ENCODE assay signal across 9 mouse cellular contexts in genomic region chr2:4334201-4334600, GRCm38 (mm10).
DNase-seq lines count a peak whose midpoint lies in the region; ATAC-seq and TF ChIP-seq lines count a peak whose summit lies in the region.
"Had no signal": no experiment of that assay in that cellular context is flagged by ENCODE, and none has a peak within 500 bp of the region (broad histone marks: within the 10 kb centered on the region; RNA-seq: fewer than 3 reads in every experiment).

No protein-coding gene starts in this region.

- WGBS in midbrain, embryonic 14.5 days: 17% methylated on average over 4 of the region's 4 CpGs
- WGBS in midbrain, embryonic 10.5 days: 50% methylated on average over 4 of the region's 4 CpGs
- WGBS in heart, postnatal 0 days: 9% methylated on average over 4 of the region's 4 CpGs

- H3K4me1 ChIP-seq in midbrain, embryonic 14.5 days (ENCODE audit: control insufficient read depth, insufficient read depth, low read length): 0 out of 2 replicates have a peak, but pooled peaks cover 9% of the 10 kb centered on the region
- H3K4me1 ChIP-seq in midbrain, embryonic 10.5 days: peaks cover 24% of the 10 kb centered on the region
- peaks cover 39% of the 10 kb centered on the region for H3K4me1 ChIP-seq in heart, postnatal 0 days (ENCODE audit: control insufficient read depth, insufficient read depth)

- H3K27me3 ChIP-seq in midbrain, embryonic 14.5 days (ENCODE audit: control insufficient read depth, insufficient read depth, low read length): no peaks in the 10 kb centered on the region
- H3K27me3 ChIP-seq in midbrain, embryonic 10.5 days (ENCODE audit: low read depth, poor library complexity, severe bottlenecking): no peaks in the 10 kb centered on the region
- no peaks in the 10 kb centered on the region for H3K27me3 ChIP-seq in heart, postnatal 0 days (ENCODE audit: control insufficient read depth, insufficient read depth, low read length)

- H3K4me2 ChIP-seq in midbrain, embryonic 14.5 days (ENCODE audit: low read length): no peak overlapping the region
- H3K4me2 ChIP-seq in heart, postnatal 0 days (ENCODE audit: low read depth, low read length): no peak overlapping the region

- no peaks in the 10 kb centered on the region for H3K9me3 ChIP-seq in midbrain, embryonic 14.5 days (ENCODE audit: control insufficient read depth, low read length)
- H3K9me3 ChIP-seq in midbrain, embryonic 10.5 days (replicated peaks): no peaks in the 10 kb centered on the region
- H3K9me3 ChIP-seq in heart, postnatal 0 days (replicated peaks; ENCODE audit: control insufficient read depth, low read length): no peaks in the 10 kb centered on the region

- no peak overlapping the region for H3K27ac ChIP-seq in midbrain, embryonic 14.5 days (replicated peaks; ENCODE audit: low read depth, low read length)
- H3K27ac ChIP-seq in midbrain, embryonic 10.5 days (replicated peaks): no peak overlapping the region
- no peak overlapping the region for H3K27ac ChIP-seq in heart, postnatal 0 days (ENCODE audit: low read depth)

- TF ChIP-seq EP300 in heart, postnatal 0 days (IDR thresholded peaks at IDR 0.05; ENCODE audit: low read depth): no peak

- DNase-seq in adrenal gland, postnatal 10 days: peak; percentile 51
- no peak for DNase-seq in adrenal gland, adult 2 months
- peak; percentile 47 for DNase-seq in midbrain, embryonic 14.5 days
- DNase-seq in midbrain, embryonic 10.5 days (ENCODE audit: low spot score): no peak
- DNase-seq in heart, postnatal 0 days (ENCODE audit: low spot score): peak; percentile 41
- DNase-seq in lung, postnatal 36 days: peak; percentile 66
- no peak for DNase-seq in frontal cortex, postnatal 14 days (ENCODE audit: low spot score in 2 of 2)
- DNase-seq in layer of hippocampus, adult 8-10 months (ENCODE audit: low spot score in 2 of 2): no peak
- DNase-seq: thymus, postnatal 36 days had no signal

- H3K36me3 ChIP-seq in midbrain, embryonic 14.5 days (ENCODE audit: control insufficient read depth, insufficient read depth, low read length): no peaks in the 10 kb centered on the region
- no peaks in the 10 kb centered on the region for H3K36me3 ChIP-seq in midbrain, embryonic 10.5 days
- H3K36me3 ChIP-seq in heart, postnatal 0 days (replicated peaks; ENCODE audit: control insufficient read depth, insufficient read depth, low read length): no peaks in the 10 kb centered on the region

- TF ChIP-seq CTCF in heart, postnatal 0 days (IDR thresholded peaks at IDR 0.05; ENCODE audit: low read depth): no peak

- H3K4me3 ChIP-seq in midbrain, embryonic 14.5 days (replicated peaks; ENCODE audit: low read depth, low read length): no peak overlapping the region
- H3K4me3 ChIP-seq in midbrain, embryonic 10.5 days: no peak overlapping the region
- no peak overlapping the region for H3K4me3 ChIP-seq in heart, postnatal 0 days (ENCODE audit: low read depth, low read length)

- ATAC-seq in midbrain, embryonic 14.5 days (ENCODE audit: low FRiP score, low TSS enrichment): no peak
- no peak for ATAC-seq in heart, postnatal 0 days (ENCODE audit: insufficient read depth, low read depth)

- H3K9ac ChIP-seq in midbrain, embryonic 14.5 days (replicated peaks; ENCODE audit: low read length): no peak overlapping the region
- no peak overlapping the region for H3K9ac ChIP-seq in heart, postnatal 0 days (replicated peaks; ENCODE audit: low read depth, low read length)

Comparison
In these comparisons a context has a peak if more than half of its experiments do, and no peak if none do; other contexts are left out.
1. DNase-seq: peak in adrenal gland, postnatal 10 days (single experiment), midbrain, embryonic 14.5 days (single experiment), heart, postnatal 0 days (single experiment) and lung, postnatal 36 days (single experiment); none in adrenal gland, adult 2 months (single experiment), midbrain, embryonic 10.5 days (single experiment), frontal cortex, postnatal 14 days (0 of 2) and layer of hippocampus, adult 8-10 months (0 of 2).